In genomic region chr8:84909162-84909767, GRCm38 (mm10) we compare ENCODE assay signal across 8 mouse cellular contexts. TPM values are rescaled to one million over a fixed set of nuclear protein-coding genes. Genes with fewer than 3 reads are reported as not detected.
DNase-seq lines count a peak whose midpoint lies in the region; ATAC-seq and TF ChIP-seq lines count a peak whose summit lies in the region.

No protein-coding gene starts in this region.

- peak overlapping the region; percentile 71 for H3K9ac ChIP-seq in limb, embryonic 14.5 days (ENCODE audit: low read depth, low read length, severe bottlenecking)
- H3K9ac ChIP-seq in stomach, embryonic 16.5 days (ENCODE audit: low read length): peak overlapping the region; percentile 79

- H3K4me2 ChIP-seq in limb, embryonic 14.5 days (replicated peaks; ENCODE audit: low read depth, low read length, severe bottlenecking): peak overlapping the region; percentile 81
- H3K4me2 ChIP-seq in stomach, embryonic 16.5 days (ENCODE audit: low read depth, low read length): peak overlapping the region; percentile 96

- H3K36me3 ChIP-seq in limb, embryonic 14.5 days (ENCODE audit: control insufficient read depth, insufficient read depth, low read length): no peaks in the 10 kb centered on the region
- no peaks in the 10 kb centered on the region for H3K36me3 ChIP-seq in stomach, embryonic 16.5 days (ENCODE audit: control insufficient read depth, insufficient read depth, low read length)

- DNase-seq in frontal cortex, postnatal 14 days (ENCODE audit: low spot score in 2 of 2): no peak
- peak; percentile 14 to 71 for DNase-seq in spleen, postnatal 4 days (ENCODE audit: low spot score in 2 of 2)
- DNase-seq in spleen, adult 18-20 months: no peak
- no peak for DNase-seq in limb, embryonic 14.5 days (ENCODE audit: low spot score)
- no peak for DNase-seq in layer of hippocampus, postnatal 25 days (ENCODE audit: extremely low spot score in 1 of 2, low spot score in 1 of 2)
- no peak for DNase-seq in left cerebral cortex, adult 18-20 months (ENCODE audit: low spot score in 2 of 2)

- peaks cover 19% of the 10 kb centered on the region for H3K27me3 ChIP-seq in limb, embryonic 14.5 days (ENCODE audit: control insufficient read depth, insufficient read depth, low read length)
- peaks cover 21% of the 10 kb centered on the region for H3K27me3 ChIP-seq in stomach, embryonic 16.5 days (ENCODE audit: control insufficient read depth, insufficient read depth, low read length)

- no peaks in the 10 kb centered on the region for H3K9me3 ChIP-seq in limb, embryonic 14.5 days (ENCODE audit: control insufficient read depth, low read length)
- H3K9me3 ChIP-seq in stomach, embryonic 16.5 days (replicated peaks; ENCODE audit: control insufficient read depth, low read length): no peaks in the 10 kb centered on the region

- TF ChIP-seq POLR2A in limb, embryonic 14.5 days (IDR thresholded peaks at IDR 0.05; ENCODE audit: borderline replicate concordance, extremely low read depth, insufficient read depth, insufficient read length): no peak

- ATAC-seq in frontal cortex, adult (ENCODE audit: low TSS enrichment): 0 out of 2 replicates have a peak, but pooled peaks have one; percentile 1
- no peak for ATAC-seq in limb, embryonic 14.5 days (ENCODE audit: low FRiP score, low read depth)
- 0 out of 2 replicates have a peak, but pooled peaks have one; percentile 6 for ATAC-seq in stomach, embryonic 16.5 days (ENCODE audit: insufficient read depth, low FRiP score)

- H3K4me3 ChIP-seq in limb, embryonic 14.5 days (replicated peaks; ENCODE audit: low read length): peak overlapping the region; percentile 58
- H3K4me3 ChIP-seq in stomach, embryonic 16.5 days (replicated peaks; ENCODE audit: low read length): peak overlapping the region; percentile 65

- no peak overlapping the region for H3K27ac ChIP-seq in limb, embryonic 14.5 days (replicated peaks; ENCODE audit: low read depth, low read length)
- H3K27ac ChIP-seq in stomach, embryonic 16.5 days (ENCODE audit: low read length): no peak overlapping the region

- peaks cover 9% of the 10 kb centered on the region; the same call in 1 of the 2 replicates for H3K4me1 ChIP-seq in limb, embryonic 14.5 days (ENCODE audit: control insufficient read depth, insufficient read depth, low read length)
- peaks cover 11% of the 10 kb centered on the region for H3K4me1 ChIP-seq in stomach, embryonic 16.5 days (ENCODE audit: control insufficient read depth, insufficient read depth, low read length)

- 50% methylated on average over 20 of the region's 20 CpGs for WGBS in limb, embryonic 14.5 days
- 46% methylated on average over 20 of the region's 20 CpGs for WGBS in stomach, embryonic 16.5 days

RNA-seq across cellular contexts. Expression of gene Dnase2a, which starts 0.9 kb away (rescaled TPM):
- 18.5 and 20.5 TPM in 2 replicates for polyA plus RNA-seq in limb, embryonic 14.5 days (2012; rRNA removed)
- polyA plus RNA-seq in limb, embryonic 14.5 days (2014; fragmentation: Nextera tagmentation; extraction: Ambion mirVana): 13.8 and 15.4 TPM in 2 replicates
- polyA plus RNA-seq in stomach, embryonic 16.5 days (2015; fragmentation: Nextera tagmentation; extraction: Ambion mirVana): 14.0 and 14.4 TPM in 2 replicates
- total RNA-seq in layer of hippocampus, postnatal 25 days (2021): 1 to 10 TPM; 3.7 to 4.3 TPM
- total RNA-seq in left cerebral cortex, adult 18-20 months (2021): 1 to 10 TPM; 3.2 to 3.7 TPM

RNA-seq across cellular contexts. Expression of gene Klf1, which starts 7.5 kb away (rescaled TPM):
- 2.5 and 3.0 TPM in 2 replicates for polyA plus RNA-seq in limb, embryonic 14.5 days (2012; rRNA removed)
- polyA plus RNA-seq in limb, embryonic 14.5 days (2014; fragmentation: Nextera tagmentation; extraction: Ambion mirVana): 1.4 and 2.0 TPM in 2 replicates
- polyA plus RNA-seq in stomach, embryonic 16.5 days (2015; fragmentation: Nextera tagmentation; extraction: Ambion mirVana): 15.7 and 18.4 TPM in 2 replicates
- total RNA-seq in layer of hippocampus, postnatal 25 days (2021): under 1 TPM in 1 of 2 experiments, not detected in 1; 0.17 TPM
- under 1 TPM in 1 of 2 experiments, not detected in 1; 0.28 TPM for total RNA-seq in left cerebral cortex, adult 18-20 months (2021)

RNA-seq across cellular contexts. Expression of gene Gcdh, which starts 15.5 kb away (rescaled TPM):
- polyA plus RNA-seq in limb, embryonic 14.5 days (2012; rRNA removed): 45.8 and 58.9 TPM in 2 replicates
- polyA plus RNA-seq in limb, embryonic 14.5 days (2014; fragmentation: Nextera tagmentation; extraction: Ambion mirVana): 29.8 and 34.5 TPM in 2 replicates
- 41.1 and 45.8 TPM in 2 replicates for polyA plus RNA-seq in stomach, embryonic 16.5 days (2015; fragmentation: Nextera tagmentation; extraction: Ambion mirVana)
- 10 to 100 TPM; 32.4 to 39.7 TPM for total RNA-seq in layer of hippocampus, postnatal 25 days (2021)
- 10 to 100 TPM; 34.8 to 39.1 TPM for total RNA-seq in left cerebral cortex, adult 18-20 months (2021)

RNA-seq across cellular contexts. Expression of gene Mast1, which starts 27.9 kb away (rescaled TPM):
- polyA plus RNA-seq in limb, embryonic 14.5 days (2012; rRNA removed): 0.36 and 0.50 TPM in 2 replicates
- polyA plus RNA-seq in limb, embryonic 14.5 days (2014; fragmentation: Nextera tagmentation; extraction: Ambion mirVana): 0.15 and 0.32 TPM in 2 replicates
- polyA plus RNA-seq in stomach, embryonic 16.5 days (2015; fragmentation: Nextera tagmentation; extraction: Ambion mirVana): 1.4 and 1.6 TPM in 2 replicates
- 100 to 1,000 TPM in 1 of 2 experiments, 10 to 100 TPM in 1; 75.7 to 100 TPM for total RNA-seq in layer of hippocampus, postnatal 25 days (2021)
- total RNA-seq in left cerebral cortex, adult 18-20 months (2021): 10 to 100 TPM; 75.6 to 83.6 TPM

RNA-seq across cellular contexts. Expression of gene Syce2, which starts 37.4 kb away (rescaled TPM):
- 30.5 and 36.9 TPM in 2 replicates for polyA plus RNA-seq in limb, embryonic 14.5 days (2012; rRNA removed)
- 75.3 and 78.4 TPM in 2 replicates for polyA plus RNA-seq in limb, embryonic 14.5 days (2014; fragmentation: Nextera tagmentation; extraction: Ambion mirVana)
- polyA plus RNA-seq in stomach, embryonic 16.5 days (2015; fragmentation: Nextera tagmentation; extraction: Ambion mirVana): 44.9 and 49.0 TPM in 2 replicates
- 10 to 100 TPM; 16.5 to 18.0 TPM for total RNA-seq in layer of hippocampus, postnatal 25 days (2021)
- total RNA-seq in left cerebral cortex, adult 18-20 months (2021): 1 to 10 TPM; 6.7 to 8.4 TPM

Comparison
In these comparisons a context has a peak if more than half of its experiments do, and no peak if none do; other contexts are left out.
1. DNase-seq: peak in spleen, postnatal 4 days (2 of 2); none in frontal cortex, postnatal 14 days (0 of 2), spleen, adult 18-20 months (0 of 2), limb, embryonic 14.5 days (single experiment), layer of hippocampus, postnatal 25 days (0 of 2) and left cerebral cortex, adult 18-20 months (0 of 2).